Comparison of ENCODE assay signal across 1 mouse cellular context in genomic region chr2:101615464-101616305, GRCm38 (mm10).
TF ChIP-seq lines count a peak whose summit lies in the region.

No protein-coding gene starts in this region.

TF ChIP-seq in CH12.LX, 34 proteins besides CTCF, POLR2A, EP300 and RAD21 (continued from another document):
- peak; percentile 84 for TF ChIP-seq BHLHE40 (IDR thresholded peaks at IDR 0.05; ENCODE audit: low read depth, low read length)
- no peak for TF ChIP-seq NRF1 (IDR thresholded peaks at IDR 0.05; ENCODE audit: low read depth, low read length)
- no peak for TF ChIP-seq E2F4 (IDR thresholded peaks at IDR 0.05; ENCODE audit: insufficient replicate concordance, low read depth, low read length)
- no peak for TF ChIP-seq KAT2A (IDR thresholded peaks at IDR 0.05; ENCODE audit: insufficient replicate concordance, low read length)
- TF ChIP-seq USF2 (conservative IDR thresholded peaks at IDR 0.05; ENCODE audit: low read depth, low read length): no peak
- TF ChIP-seq HCFC1 (IDR thresholded peaks at IDR 0.05; ENCODE audit: low read depth, low read length): no peak
- TF ChIP-seq ZKSCAN1 (IDR thresholded peaks at IDR 0.05; ENCODE audit: borderline replicate concordance, low read depth, low read length): no peak
- TF ChIP-seq JUND (conservative IDR thresholded peaks at IDR 0.05; ENCODE audit: low read depth, low read length): no peak
- TF ChIP-seq NELFE (IDR thresholded peaks at IDR 0.05; ENCODE audit: low read depth, low read length): no peak
- no peak for TF ChIP-seq CHD1 (IDR thresholded peaks at IDR 0.05; ENCODE audit: low read depth, low read length)
- TF ChIP-seq MEF2A (IDR thresholded peaks at IDR 0.05; ENCODE audit: borderline replicate concordance, low read depth, low read length): peak; percentile 52; the same call in 1 of the 2 replicates
- peak; percentile 17; the same call in 1 of the 2 replicates for TF ChIP-seq MAX (IDR thresholded peaks at IDR 0.05; ENCODE audit: low read length)
- peak; percentile 92 for TF ChIP-seq MAFK (IDR thresholded peaks at IDR 0.05; ENCODE audit: insufficient replicate concordance, low read length)
- TF ChIP-seq IRF4 (IDR thresholded peaks at IDR 0.05; ENCODE audit: low read depth, low read length): peak; percentile 32; the same call in 1 of the 2 replicates
- no peak for TF ChIP-seq ZMIZ1 (IDR thresholded peaks at IDR 0.05; ENCODE audit: low read depth, low read length)
- no peak for TF ChIP-seq PAX5 (IDR thresholded peaks at IDR 0.05; ENCODE audit: low read length)
- TF ChIP-seq CHD2 (IDR thresholded peaks at IDR 0.05; ENCODE audit: low read length): no peak
